Mouse (Mus musculus): ENCODE measurements around the gene Plekhh3. TPM values are rescaled to one million over a fixed set of nuclear protein-coding genes. Genes with fewer than 3 reads are reported as not detected.

Plekhh3 gene
- total RNA-seq (2014; rRNA removed; ENCODE audit: low replicate concordance) (22.0 and 23.2 TPM in 2 replicates), polyA plus RNA-seq (2015; fragmentation: Nextera tagmentation; extraction: Ambion mirVana) (9.5 and 10.6 TPM in 2 replicates)

DNA sequence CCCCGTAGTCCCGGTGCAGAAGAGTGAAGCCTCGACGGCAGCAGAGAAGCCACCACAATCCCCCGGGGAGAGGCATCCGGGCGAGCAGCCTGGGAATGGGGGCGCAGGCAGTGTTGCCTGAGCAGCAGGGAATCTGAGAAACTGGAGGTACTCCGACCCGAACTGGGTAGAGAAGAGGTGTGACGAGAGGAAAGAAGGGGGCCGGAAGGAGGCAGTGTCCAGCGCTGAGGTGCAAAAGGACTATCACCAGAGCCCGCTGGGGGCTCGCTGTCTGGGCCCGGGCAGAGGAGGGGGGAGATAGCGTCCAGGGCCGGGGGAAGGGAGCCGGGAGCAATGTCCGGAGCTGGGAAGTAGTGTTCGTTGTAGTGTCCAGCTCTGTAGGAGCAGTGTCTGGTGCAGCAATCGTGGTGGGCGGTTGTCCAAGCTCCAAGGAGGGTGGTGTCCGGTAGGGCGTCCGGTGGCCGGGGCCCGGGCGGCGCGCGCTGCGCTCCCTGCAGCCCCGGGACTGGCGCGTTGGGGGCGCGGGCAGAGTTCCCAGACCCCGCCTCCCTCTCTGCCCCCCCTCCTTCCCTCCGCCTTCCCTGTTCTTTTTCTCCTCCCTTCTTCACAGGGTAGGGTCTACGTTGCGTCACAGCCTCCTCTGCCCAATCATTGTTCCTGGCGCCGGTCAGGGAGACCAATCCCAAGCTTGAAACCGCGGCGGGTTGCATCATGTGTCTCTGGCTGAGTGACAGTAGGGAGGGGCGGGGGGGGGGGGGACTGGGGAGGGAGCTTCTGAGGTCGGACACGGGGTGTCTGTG, at the start of gene Plekhh3:
Gene Plekhh3 (minus strand): TSS at position 541 of the 800 bp plus-strand sequence.
- ATAC-seq (ENCODE audit: insufficient read depth, low read depth) (peak; percentile 93), DNase-seq (ENCODE audit: low spot score) (peak; percentile 99)
- H3K27ac ChIP-seq (ENCODE audit: low read depth), result peak within 1 kb of the TSS; percentile 92
- peak within 1 kb of the TSS; percentile 80 for H3K4me3 ChIP-seq (ENCODE audit: low read depth, low read length)
- no peaks in the 10 kb centered on the region for H3K27me3 ChIP-seq (ENCODE audit: control insufficient read depth, insufficient read depth, low read length)
- H3K9me3 ChIP-seq (replicated peaks; ENCODE audit: control insufficient read depth, low read length), result no peaks in the 10 kb centered on the region
- H3K36me3 ChIP-seq (replicated peaks; ENCODE audit: control insufficient read depth, insufficient read depth, low read length), result peaks cover 21% of the 10 kb centered on the region
- H3K4me2 ChIP-seq (ENCODE audit: low read depth, low read length), result peak within 1 kb of the TSS; percentile 86
- TF ChIP-seq CTCF (IDR thresholded peaks at IDR 0.05; ENCODE audit: low read depth), result no peak
- peak; percentile 34; the same call in 1 of the 2 replicates for TF ChIP-seq EP300 (IDR thresholded peaks at IDR 0.05; ENCODE audit: low read depth)
- WGBS, result under 1% methylated on average over 50 of the region's 50 CpGs
- peaks cover 41% of the 10 kb centered on the region for H3K4me1 ChIP-seq (ENCODE audit: control insufficient read depth, insufficient read depth)
- peak within 1 kb of the TSS; percentile 72 for H3K9ac ChIP-seq (replicated peaks; ENCODE audit: low read depth, low read length)

DNA sequence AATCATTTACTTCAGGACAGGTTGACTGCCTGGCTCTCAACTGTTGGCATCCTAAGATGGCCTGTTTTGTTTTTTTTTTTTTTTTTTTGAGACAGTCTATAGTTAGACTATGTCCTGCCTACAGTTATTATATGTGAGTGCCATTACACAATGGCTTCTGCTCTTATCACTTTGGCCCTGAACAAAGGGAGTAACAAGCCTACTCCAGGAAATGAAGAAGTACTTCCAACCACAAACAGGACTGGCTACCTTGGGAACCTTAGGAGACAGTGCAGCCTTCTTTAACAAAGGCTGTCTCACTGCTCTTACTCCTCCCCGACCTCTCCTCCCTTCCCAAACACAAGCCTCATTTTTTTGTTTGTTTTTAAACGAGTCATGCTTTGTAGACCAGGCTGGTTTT, 49.7 kb upstream of the Plekhh3 start:
- WGBS, result 40% methylated on average over 2 of the region's 2 CpGs
- Histone ChIP-seq H3K9ac (replicated peaks; ENCODE audit: low read depth, low read length) (no peak overlapping the region), H3K27ac (ENCODE audit: low read depth) (peak overlapping the region; percentile 70), H3K27me3 (ENCODE audit: control insufficient read depth, insufficient read depth, low read length) (no peaks in the 10 kb centered on the region), H3K4me3 (ENCODE audit: low read depth, low read length) (no peak overlapping the region), H3K9me3 (replicated peaks; ENCODE audit: control insufficient read depth, low read length) (no peaks in the 10 kb centered on the region), H3K36me3 (replicated peaks; ENCODE audit: control insufficient read depth, insufficient read depth, low read length) (peaks cover 22% of the 10 kb centered on the region), H3K4me1 (ENCODE audit: control insufficient read depth, insufficient read depth) (no peaks in the 10 kb centered on the region; the same call in 1 of the 2 replicates), H3K4me2 (ENCODE audit: low read depth, low read length) (no peak overlapping the region)
- TF ChIP-seq EP300 (IDR thresholded peaks at IDR 0.05; ENCODE audit: low read depth) (no peak), CTCF (IDR thresholded peaks at IDR 0.05; ENCODE audit: low read depth) (no peak)
- DNase-seq (ENCODE audit: low spot score) (no peak), ATAC-seq (ENCODE audit: insufficient read depth, low read depth) (no peak; the same call in 1 of the 2 replicates)

DNA sequence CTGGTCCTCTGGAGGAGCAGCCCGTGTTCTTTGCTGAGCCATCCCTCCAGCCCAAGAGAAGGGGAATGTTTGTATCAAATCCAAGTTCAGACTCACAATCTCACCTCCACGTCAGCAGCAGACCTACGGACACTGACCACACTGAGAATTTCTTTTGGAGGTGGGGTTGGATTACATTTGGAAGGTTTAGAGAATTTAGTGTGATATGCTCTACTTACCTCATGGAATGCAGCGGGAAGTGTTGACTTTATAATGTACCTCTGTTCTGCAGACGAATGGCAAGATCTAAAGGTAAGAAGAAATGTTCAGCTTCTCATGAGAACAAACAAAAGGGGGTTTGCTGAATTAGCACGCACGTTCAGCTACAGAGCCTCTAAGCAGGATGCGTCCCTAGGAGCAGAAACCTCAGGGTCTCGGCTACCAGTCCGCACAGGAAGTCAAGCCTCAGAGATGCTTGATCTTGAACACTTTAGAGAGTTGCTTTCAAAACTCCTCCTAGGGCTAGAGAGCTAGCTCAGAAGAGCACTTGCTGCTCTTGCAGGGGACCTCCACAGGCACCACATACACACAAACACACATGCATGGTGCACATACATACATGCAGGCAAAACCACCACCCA, 47.4 kb upstream of the Plekhh3 start:
- no peak overlapping the region for H3K4me2 ChIP-seq (ENCODE audit: low read depth, low read length)
- no peaks in the 10 kb centered on the region for H3K27me3 ChIP-seq (ENCODE audit: control insufficient read depth, insufficient read depth, low read length)
- 77% methylated on average over 10 of the region's 10 CpGs for WGBS
- H3K4me3 ChIP-seq (ENCODE audit: low read depth, low read length), result no peak overlapping the region
- TF ChIP-seq EP300 (IDR thresholded peaks at IDR 0.05; ENCODE audit: low read depth) (no peak), CTCF (IDR thresholded peaks at IDR 0.05; ENCODE audit: low read depth) (no peak)
- H3K4me1 ChIP-seq (ENCODE audit: control insufficient read depth, insufficient read depth), result no peaks in the 10 kb centered on the region; the same call in 1 of the 2 replicates
- no peaks in the 10 kb centered on the region for H3K9me3 ChIP-seq (replicated peaks; ENCODE audit: control insufficient read depth, low read length)
- no peak for DNase-seq (ENCODE audit: low spot score)
- H3K36me3 ChIP-seq (replicated peaks; ENCODE audit: control insufficient read depth, insufficient read depth, low read length), result peaks cover 45% of the 10 kb centered on the region
- H3K9ac ChIP-seq (replicated peaks; ENCODE audit: low read depth, low read length), result no peak overlapping the region
- H3K27ac ChIP-seq (ENCODE audit: low read depth), result no peak overlapping the region
- no peak for ATAC-seq (ENCODE audit: insufficient read depth, low read depth)

DNA sequence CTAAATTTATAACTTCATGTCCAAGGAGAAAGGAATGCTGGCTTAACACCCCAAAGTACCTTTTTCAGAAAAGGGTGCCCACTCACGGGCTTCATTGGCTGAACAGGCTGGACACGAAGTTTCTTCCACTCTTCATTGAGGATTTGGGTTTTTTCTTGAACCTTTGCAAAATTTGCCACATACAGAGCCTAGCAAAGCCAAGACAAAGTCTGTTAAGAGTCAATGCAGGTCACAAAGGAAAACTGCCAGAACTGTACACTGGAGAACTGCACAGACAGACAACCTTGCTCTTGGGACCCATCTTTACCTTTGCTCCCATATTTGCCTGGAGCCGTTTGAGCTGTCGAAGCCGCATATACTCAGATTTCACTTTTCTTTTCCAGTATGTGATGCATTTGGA, 45.8 kb upstream of the Plekhh3 start:
- Histone ChIP-seq H3K27ac (ENCODE audit: low read depth) (no peak overlapping the region), H3K4me2 (ENCODE audit: low read depth, low read length) (no peak overlapping the region), H3K4me3 (ENCODE audit: low read depth, low read length) (no peak overlapping the region), H3K9ac (replicated peaks; ENCODE audit: low read depth, low read length) (no peak overlapping the region), H3K36me3 (replicated peaks; ENCODE audit: control insufficient read depth, insufficient read depth, low read length) (peaks cover 48% of the 10 kb centered on the region), H3K27me3 (ENCODE audit: control insufficient read depth, insufficient read depth, low read length) (no peaks in the 10 kb centered on the region), H3K4me1 (ENCODE audit: control insufficient read depth, insufficient read depth) (no peaks in the 10 kb centered on the region; the same call in 1 of the 2 replicates), H3K9me3 (replicated peaks; ENCODE audit: control insufficient read depth, low read length) (no peaks in the 10 kb centered on the region)
- 90% methylated on average over 5 of the region's 5 CpGs for WGBS
- ATAC-seq (ENCODE audit: insufficient read depth, low read depth) (no peak), DNase-seq (ENCODE audit: low spot score) (no peak)
- TF ChIP-seq EP300 (IDR thresholded peaks at IDR 0.05; ENCODE audit: low read depth) (no peak), CTCF (IDR thresholded peaks at IDR 0.05; ENCODE audit: low read depth) (no peak)

DNA sequence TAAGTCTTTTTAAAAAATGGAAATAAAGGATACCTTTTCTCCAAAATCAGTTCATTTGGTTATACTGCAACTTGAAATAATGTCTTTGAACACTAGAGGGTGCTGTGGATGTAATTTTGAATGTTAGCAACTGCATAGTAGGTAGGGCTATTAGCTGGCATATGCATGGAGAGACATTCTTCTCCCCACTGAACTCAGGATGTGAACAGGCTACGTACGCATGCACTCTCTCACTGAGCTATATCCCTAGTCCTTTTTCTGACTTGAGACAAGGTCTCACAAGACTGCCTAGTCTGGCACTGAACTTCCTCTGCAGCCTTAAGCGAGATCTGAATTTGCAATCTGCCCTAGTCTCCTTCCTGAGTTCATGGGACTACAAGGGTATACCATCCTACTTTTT, 40.8 kb upstream of the Plekhh3 start:
- H3K4me2 ChIP-seq (ENCODE audit: low read depth, low read length), result no peak overlapping the region
- TF ChIP-seq CTCF (IDR thresholded peaks at IDR 0.05; ENCODE audit: low read depth) (peak; percentile 78), EP300 (IDR thresholded peaks at IDR 0.05; ENCODE audit: low read depth) (no peak; the same call in 1 of the 2 replicates)
- ATAC-seq (ENCODE audit: insufficient read depth, low read depth) (peak; percentile 84), DNase-seq (ENCODE audit: low spot score) (peak; percentile 88)
- H3K27ac ChIP-seq (ENCODE audit: low read depth), result no peak overlapping the region
- peaks cover 68% of the 10 kb centered on the region for H3K36me3 ChIP-seq (replicated peaks; ENCODE audit: control insufficient read depth, insufficient read depth, low read length)
- H3K4me1 ChIP-seq (ENCODE audit: control insufficient read depth, insufficient read depth), result no peaks in the 10 kb centered on the region
- no peak overlapping the region for H3K9ac ChIP-seq (replicated peaks; ENCODE audit: low read depth, low read length)
- 27% methylated on average over 3 of the region's 3 CpGs for WGBS
- H3K9me3 ChIP-seq (replicated peaks; ENCODE audit: control insufficient read depth, low read length), result no peaks in the 10 kb centered on the region
- H3K4me3 ChIP-seq (ENCODE audit: low read depth, low read length), result no peak overlapping the region
- H3K27me3 ChIP-seq (ENCODE audit: control insufficient read depth, insufficient read depth, low read length), result no peaks in the 10 kb centered on the region
